10 mouse cellular contexts compared by ENCODE assay signal in genomic region chr1:172530544-172531220, GRCm38 (mm10). TPM values are rescaled to one million over a fixed set of nuclear protein-coding genes. Genes with fewer than 3 reads are reported as not detected.
DNase-seq lines count a peak whose midpoint lies in the region; ATAC-seq and TF ChIP-seq lines count a peak whose summit lies in the region.
"Had no signal": no experiment of that assay in that cellular context is flagged by ENCODE, and none has a peak within 500 bp of the region (broad histone marks: within the 10 kb centered on the region; RNA-seq: fewer than 3 reads in every experiment).

No protein-coding gene starts in this region.

- WGBS in hindbrain, embryonic 11.5 days: 27% methylated on average over 8 of the region's 8 CpGs
- WGBS in hindbrain, embryonic 12.5 days: 34% methylated on average over 8 of the region's 8 CpGs
- 6% methylated on average over 8 of the region's 8 CpGs for WGBS in embryonic facial prominence, embryonic 12.5 days
- 9% methylated on average over 8 of the region's 8 CpGs for WGBS in limb, embryonic 14.5 days
- WGBS in kidney, embryonic 15.5 days: 16% methylated on average over 8 of the region's 8 CpGs

- DNase-seq in hindbrain, embryonic 11.5 days (ENCODE audit: low spot score): no peak
- peak; percentile 87 for DNase-seq in MN1 (ENCODE audit: low spot score)
- peak; percentile 31 for DNase-seq in limb, embryonic 14.5 days (ENCODE audit: low spot score)
- DNase-seq in frontal cortex, adult 2 months (ENCODE audit: extremely low spot score in 1 of 2, low spot score in 1 of 2): no peak
- DNase-seq in gastrocnemius, postnatal 25 days: no peak
- DNase-seq: left cerebral cortex, postnatal 4 days had no signal

- no peaks in the 10 kb centered on the region for H3K36me3 ChIP-seq in hindbrain, embryonic 11.5 days (ENCODE audit: control insufficient read depth, insufficient read depth, low read length)
- no peaks in the 10 kb centered on the region for H3K36me3 ChIP-seq in hindbrain, embryonic 12.5 days
- no peaks in the 10 kb centered on the region for H3K36me3 ChIP-seq in embryonic facial prominence, embryonic 12.5 days
- H3K36me3 ChIP-seq in limb, embryonic 14.5 days (ENCODE audit: control insufficient read depth, insufficient read depth, low read length): no peaks in the 10 kb centered on the region
- no peaks in the 10 kb centered on the region for H3K36me3 ChIP-seq in kidney, embryonic 15.5 days
- H3K36me3 ChIP-seq: hindbrain, embryonic 15.5 days had no signal

- no peak overlapping the region for H3K9ac ChIP-seq in hindbrain, embryonic 11.5 days (ENCODE audit: low read depth, low read length)
- no peak overlapping the region for H3K9ac ChIP-seq in hindbrain, embryonic 12.5 days
- no peak overlapping the region for H3K9ac ChIP-seq in embryonic facial prominence, embryonic 12.5 days
- H3K9ac ChIP-seq in limb, embryonic 14.5 days (ENCODE audit: low read depth, low read length, severe bottlenecking): no peak overlapping the region
- H3K9ac ChIP-seq in kidney, embryonic 15.5 days: no peak overlapping the region
- H3K9ac ChIP-seq: hindbrain, embryonic 15.5 days had no signal

- 0 out of 2 replicates have a peak, but pooled peaks have one; percentile 10 for ATAC-seq in hindbrain, embryonic 11.5 days (ENCODE audit: low FRiP score)
- ATAC-seq in hindbrain, embryonic 12.5 days (ENCODE audit: low FRiP score): no peak
- peak; percentile 16; the same call in 1 of the 2 replicates for ATAC-seq in embryonic facial prominence, embryonic 12.5 days (ENCODE audit: insufficient number of reproducible peaks, insufficient read depth, low FRiP score, low TSS enrichment)
- ATAC-seq in limb, embryonic 14.5 days (ENCODE audit: low FRiP score, low read depth): peak; percentile 44; the same call in 1 of the 2 replicates
- no peak for ATAC-seq in kidney, embryonic 15.5 days (replicated peaks; ENCODE audit: low FRiP score)

- no peak for TF ChIP-seq POLR2A in limb, embryonic 14.5 days (IDR thresholded peaks at IDR 0.05; ENCODE audit: borderline replicate concordance, extremely low read depth, insufficient read depth, insufficient read length)

- H3K9me3 ChIP-seq in hindbrain, embryonic 11.5 days (ENCODE audit: control insufficient read depth, low read length): no peaks in the 10 kb centered on the region
- no peaks in the 10 kb centered on the region for H3K9me3 ChIP-seq in hindbrain, embryonic 12.5 days (replicated peaks)
- no peaks in the 10 kb centered on the region for H3K9me3 ChIP-seq in embryonic facial prominence, embryonic 12.5 days
- H3K9me3 ChIP-seq in limb, embryonic 14.5 days (ENCODE audit: control insufficient read depth, low read length): no peaks in the 10 kb centered on the region
- no peaks in the 10 kb centered on the region for H3K9me3 ChIP-seq in kidney, embryonic 15.5 days (replicated peaks)
- H3K9me3 ChIP-seq: hindbrain, embryonic 15.5 days had no signal

- no peak overlapping the region for H3K4me3 ChIP-seq in hindbrain, embryonic 11.5 days (ENCODE audit: low read depth, low read length)
- no peak overlapping the region for H3K4me3 ChIP-seq in hindbrain, embryonic 12.5 days
- H3K4me3 ChIP-seq in embryonic facial prominence, embryonic 12.5 days: no peak overlapping the region
- H3K4me3 ChIP-seq in limb, embryonic 14.5 days (replicated peaks; ENCODE audit: low read length): no peak overlapping the region
- H3K4me3 ChIP-seq in kidney, embryonic 15.5 days (replicated peaks): no peak overlapping the region
- H3K4me3 ChIP-seq: hindbrain, embryonic 15.5 days had no signal

- no peaks in the 10 kb centered on the region for H3K4me1 ChIP-seq in hindbrain, embryonic 11.5 days (replicated peaks; ENCODE audit: control insufficient read depth, insufficient read depth, low read length)
- H3K4me1 ChIP-seq in hindbrain, embryonic 12.5 days: peaks cover 15% of the 10 kb centered on the region
- H3K4me1 ChIP-seq in embryonic facial prominence, embryonic 12.5 days: peaks cover 20% of the 10 kb centered on the region
- peaks cover 21% of the 10 kb centered on the region for H3K4me1 ChIP-seq in limb, embryonic 14.5 days (ENCODE audit: control insufficient read depth, insufficient read depth, low read length)
- H3K4me1 ChIP-seq in kidney, embryonic 15.5 days: peaks cover 25% of the 10 kb centered on the region

- H3K27ac ChIP-seq in hindbrain, embryonic 11.5 days (ENCODE audit: low read depth, low read length): no peak overlapping the region
- no peak overlapping the region for H3K27ac ChIP-seq in hindbrain, embryonic 12.5 days
- no peak overlapping the region for H3K27ac ChIP-seq in embryonic facial prominence, embryonic 12.5 days
- no peak overlapping the region for H3K27ac ChIP-seq in limb, embryonic 14.5 days (replicated peaks; ENCODE audit: low read depth, low read length)
- H3K27ac ChIP-seq in kidney, embryonic 15.5 days: no peak overlapping the region
- H3K27ac ChIP-seq: hindbrain, embryonic 15.5 days had no signal

- H3K27me3 ChIP-seq in hindbrain, embryonic 11.5 days (ENCODE audit: control insufficient read depth, insufficient read depth, low read length): no peaks in the 10 kb centered on the region
- H3K27me3 ChIP-seq in hindbrain, embryonic 12.5 days: peaks cover 12% of the 10 kb centered on the region; the same call in 1 of the 2 replicates
- peaks cover 18% of the 10 kb centered on the region; the same call in 1 of the 2 replicates for H3K27me3 ChIP-seq in embryonic facial prominence, embryonic 12.5 days
- H3K27me3 ChIP-seq in limb, embryonic 14.5 days (ENCODE audit: control insufficient read depth, insufficient read depth, low read length): no peaks in the 10 kb centered on the region
- H3K27me3 ChIP-seq in kidney, embryonic 15.5 days: peaks cover 13% of the 10 kb centered on the region; the same call in 1 of the 2 replicates
- H3K27me3 ChIP-seq: hindbrain, embryonic 15.5 days had no signal

- no peak overlapping the region for H3K4me2 ChIP-seq in hindbrain, embryonic 11.5 days (replicated peaks; ENCODE audit: low read depth, low read length)
- H3K4me2 ChIP-seq in hindbrain, embryonic 12.5 days (replicated peaks): no peak overlapping the region
- no peak overlapping the region for H3K4me2 ChIP-seq in embryonic facial prominence, embryonic 12.5 days (replicated peaks)
- H3K4me2 ChIP-seq in limb, embryonic 14.5 days (replicated peaks; ENCODE audit: low read depth, low read length, severe bottlenecking): no peak overlapping the region
- no peak overlapping the region for H3K4me2 ChIP-seq in kidney, embryonic 15.5 days
- H3K4me2 ChIP-seq: hindbrain, embryonic 15.5 days had no signal

RNA-seq across cellular contexts. Expression of gene Cfap45, which starts 10.1 kb away (rescaled TPM):
- 3.7 and 4.8 TPM in 2 replicates for polyA plus RNA-seq in hindbrain, embryonic 11.5 days (2014; fragmentation: Nextera tagmentation; extraction: Ambion mirVana)
- polyA plus RNA-seq in hindbrain, embryonic 12.5 days (2016; fragmentation: Nextera tagmentation; extraction: Ambion mirVana): 3.3 and 4.4 TPM in 2 replicates
- 0.95 and 1.1 TPM in 2 replicates for polyA plus RNA-seq in embryonic facial prominence, embryonic 12.5 days (2016; fragmentation: Nextera tagmentation; extraction: Ambion mirVana)
- polyA plus RNA-seq in limb, embryonic 14.5 days (2012; rRNA removed): 0.70 and 1.3 TPM in 2 replicates
- polyA plus RNA-seq in limb, embryonic 14.5 days (2014; fragmentation: Nextera tagmentation; extraction: Ambion mirVana): 0.97 and 0.98 TPM in 2 replicates
- 3.4 and 4.5 TPM in 2 replicates for polyA plus RNA-seq in frontal cortex, adult 2 months (2012; rRNA removed)
- not detected for total RNA-seq in gastrocnemius, postnatal 25 days (2021)
- 1.4 and 2.2 TPM in 2 replicates for polyA plus RNA-seq in kidney, embryonic 15.5 days (2015; fragmentation: Nextera tagmentation; extraction: Ambion mirVana)

RNA-seq across cellular contexts. Expression of gene Vsig8, which starts 25.1 kb away (rescaled TPM):
- not detected in 2 replicates for polyA plus RNA-seq in hindbrain, embryonic 11.5 days (2014; fragmentation: Nextera tagmentation; extraction: Ambion mirVana)
- polyA plus RNA-seq in hindbrain, embryonic 12.5 days (2016; fragmentation: Nextera tagmentation; extraction: Ambion mirVana): 0.41 TPM in 1 of 2 replicates, not detected in the other
- 0.24 TPM in 1 of 2 replicates, not detected in the other for polyA plus RNA-seq in embryonic facial prominence, embryonic 12.5 days (2016; fragmentation: Nextera tagmentation; extraction: Ambion mirVana)
- 0.23 and 0.49 TPM in 2 replicates for polyA plus RNA-seq in limb, embryonic 14.5 days (2012; rRNA removed)
- polyA plus RNA-seq in limb, embryonic 14.5 days (2014; fragmentation: Nextera tagmentation; extraction: Ambion mirVana): 0.30 and 0.40 TPM in 2 replicates
- polyA plus RNA-seq in frontal cortex, adult 2 months (2012; rRNA removed): 0.90 and 0.97 TPM in 2 replicates
- not detected for total RNA-seq in gastrocnemius, postnatal 25 days (2021)
- 0.57 and 0.59 TPM in 2 replicates for polyA plus RNA-seq in kidney, embryonic 15.5 days (2015; fragmentation: Nextera tagmentation; extraction: Ambion mirVana)
- total RNA-seq: left cerebral cortex, postnatal 4 days had no signal

RNA-seq across cellular contexts. Expression of gene Tagln2, which starts 30.8 kb away (rescaled TPM):
- polyA plus RNA-seq in hindbrain, embryonic 11.5 days (2014; fragmentation: Nextera tagmentation; extraction: Ambion mirVana): 41.1 and 43.4 TPM in 2 replicates
- polyA plus RNA-seq in hindbrain, embryonic 12.5 days (2016; fragmentation: Nextera tagmentation; extraction: Ambion mirVana): 53.2 and 64.5 TPM in 2 replicates
- 80.2 and 80.4 TPM in 2 replicates for polyA plus RNA-seq in embryonic facial prominence, embryonic 12.5 days (2016; fragmentation: Nextera tagmentation; extraction: Ambion mirVana)
- 134 and 151 TPM in 2 replicates for polyA plus RNA-seq in limb, embryonic 14.5 days (2012; rRNA removed)
- 138 and 155 TPM in 2 replicates for polyA plus RNA-seq in limb, embryonic 14.5 days (2014; fragmentation: Nextera tagmentation; extraction: Ambion mirVana)
- 19.1 and 19.9 TPM in 2 replicates for polyA plus RNA-seq in frontal cortex, adult 2 months (2012; rRNA removed)
- total RNA-seq in gastrocnemius, postnatal 25 days (2021): 10 to 100 TPM; 24.8 to 33.7 TPM
- 246 and 251 TPM in 2 replicates for polyA plus RNA-seq in kidney, embryonic 15.5 days (2015; fragmentation: Nextera tagmentation; extraction: Ambion mirVana)

RNA-seq across cellular contexts. Expression of gene Igsf9, which starts 49.1 kb away (rescaled TPM):
- 38.3 and 47.8 TPM in 2 replicates for polyA plus RNA-seq in hindbrain, embryonic 11.5 days (2014; fragmentation: Nextera tagmentation; extraction: Ambion mirVana)
- polyA plus RNA-seq in hindbrain, embryonic 12.5 days (2016; fragmentation: Nextera tagmentation; extraction: Ambion mirVana): 69.9 and 82.2 TPM in 2 replicates
- 79.5 and 84.3 TPM in 2 replicates for polyA plus RNA-seq in embryonic facial prominence, embryonic 12.5 days (2016; fragmentation: Nextera tagmentation; extraction: Ambion mirVana)
- polyA plus RNA-seq in limb, embryonic 14.5 days (2012; rRNA removed): 62.0 and 85.1 TPM in 2 replicates
- polyA plus RNA-seq in limb, embryonic 14.5 days (2014; fragmentation: Nextera tagmentation; extraction: Ambion mirVana): 29.6 and 35.0 TPM in 2 replicates
- 13.3 and 16.3 TPM in 2 replicates for polyA plus RNA-seq in frontal cortex, adult 2 months (2012; rRNA removed)
- total RNA-seq in gastrocnemius, postnatal 25 days (2021): under 1 TPM in 1 of 2 experiments, not detected in 1; 0.19 TPM
- 45.0 and 46.0 TPM in 2 replicates for polyA plus RNA-seq in kidney, embryonic 15.5 days (2015; fragmentation: Nextera tagmentation; extraction: Ambion mirVana)

RNA-seq across cellular contexts. Expression of gene Slamf9, which starts 55.5 kb away (rescaled TPM):
- 0.34 and 0.40 TPM in 2 replicates for polyA plus RNA-seq in hindbrain, embryonic 11.5 days (2014; fragmentation: Nextera tagmentation; extraction: Ambion mirVana)
- 0.27 and 0.40 TPM in 2 replicates for polyA plus RNA-seq in hindbrain, embryonic 12.5 days (2016; fragmentation: Nextera tagmentation; extraction: Ambion mirVana)
- 0.41 and 0.51 TPM in 2 replicates for polyA plus RNA-seq in embryonic facial prominence, embryonic 12.5 days (2016; fragmentation: Nextera tagmentation; extraction: Ambion mirVana)
- polyA plus RNA-seq in limb, embryonic 14.5 days (2012; rRNA removed): 0.49 and 0.64 TPM in 2 replicates
- 0.51 and 0.75 TPM in 2 replicates for polyA plus RNA-seq in limb, embryonic 14.5 days (2014; fragmentation: Nextera tagmentation; extraction: Ambion mirVana)
- polyA plus RNA-seq in frontal cortex, adult 2 months (2012; rRNA removed): 1.1 and 1.8 TPM in 2 replicates
- total RNA-seq in gastrocnemius, postnatal 25 days (2021): under 1 TPM; 0.20 to 0.35 TPM
- 0.73 and 1.1 TPM in 2 replicates for polyA plus RNA-seq in kidney, embryonic 15.5 days (2015; fragmentation: Nextera tagmentation; extraction: Ambion mirVana)

Comparison
In these comparisons a context has a peak if more than half of its experiments do, and no peak if none do; other contexts are left out.
1. ATAC-seq: peak in hindbrain, embryonic 11.5 days (single experiment), embryonic facial prominence, embryonic 12.5 days (single experiment) and limb, embryonic 14.5 days (single experiment); none in hindbrain, embryonic 12.5 days (single experiment) and kidney, embryonic 15.5 days (single experiment).
2. DNase-seq: peak in MN1 (single experiment) and limb, embryonic 14.5 days (single experiment); none in hindbrain, embryonic 11.5 days (single experiment), frontal cortex, adult 2 months (0 of 2) and gastrocnemius, postnatal 25 days (single experiment).